ENCODE assay signal across 1 mouse cellular context in genomic region chr2:32816497-32816896, GRCm38 (mm10).
TF ChIP-seq lines count a peak whose summit lies in the region.

No protein-coding gene starts in this region.

TF ChIP-seq in myocyte, 11 proteins besides CTCF, POLR2A, EP300 and RAD21 (continued from another document):
- TF ChIP-seq REST (IDR thresholded peaks at IDR 0.05; ENCODE audit: insufficient read depth, insufficient read length) (no peak), CEBPB (IDR thresholded peaks at IDR 0.05; ENCODE audit: insufficient read depth, poor library complexity, severe bottlenecking) (no peak), MAX (IDR thresholded peaks at IDR 0.05; ENCODE audit: low read depth) (no peak), E2F4 (IDR thresholded peaks at IDR 0.05; ENCODE audit: insufficient read depth) (no peak), MYOG (IDR thresholded peaks at IDR 0.05; ENCODE audit: control insufficient read depth in 1 of 3, insufficient read depth in 1 of 3, insufficient read length in 2 of 3, low read depth in 2 of 3) (no peak)
